Mouse (Mus musculus) CH12.LX (cell line): ENCODE measurements around the gene Fbxw4.

ENCODE experiments used
- CTCF ChIP-seq, 2 experiments: IDR thresholded peaks in 1 of 2; conservative IDR thresholded peaks in 1 of 2; 2 replicates each; pipeline ENCODE4 v1.5.1; 2011 to 2012; ENCODE audit warnings: low read depth in 2 of 2, low read length in 2 of 2, improper control_type of control experiment in 1 of 2, inconsistent platforms in 1 of 2, mild to moderate bottlenecking in 1 of 2, moderate library complexity in 1 of 2
- MAFK ChIP-seq: IDR thresholded peaks from 2 replicates; pipeline ENCODE4 v1.6.1; 2011; ENCODE audit warnings: low read length, improper control_type of control experiment; ENCODE audit not compliant: insufficient replicate concordance
- SMC3 ChIP-seq: IDR thresholded peaks from 2 replicates; pipeline ENCODE4 v1.6.1; 2011; ENCODE audit warnings: low read depth, low read length, improper control_type of control experiment
- ZNF384 ChIP-seq: IDR thresholded peaks from 2 replicates; pipeline ENCODE4 v1.6.1; 2012; ENCODE audit warnings: low read depth, low read length, improper control_type of control experiment, inconsistent platforms

GRCm38 (mm10) chr19:45631584-45631983 is 28.5 kb downstream of the Fbxw4 start:
- TF ChIP-seq SMC3 (no peak), ZNF384 (no peak), CTCF (conservative IDR thresholded peaks at IDR 0.05 in 1 of 2, IDR thresholded peaks at IDR 0.05 in 1 of 2; ENCODE audit: low read depth in 2 of 2, low read length in 2 of 2) (no peak), MAFK (no peak)
